25 mouse cellular contexts compared by ENCODE assay signal in genomic region chr10:28564110-28564674, GRCm38 (mm10).
DNase-seq lines count a peak whose midpoint lies in the region; ATAC-seq lines count a peak whose summit lies in the region.
"Had no signal": no experiment of that assay in that cellular context is flagged by ENCODE, and none has a peak within 500 bp of the region (broad histone marks: within the 10 kb centered on the region; RNA-seq: fewer than 3 reads in every experiment).

No protein-coding gene starts in this region.

- H3K27me3 ChIP-seq in hindbrain, embryonic 13.5 days: no peaks in the 10 kb centered on the region
- H3K27me3 ChIP-seq in hindbrain, embryonic 14.5 days (ENCODE audit: control insufficient read depth, insufficient read depth, low read length): no peaks in the 10 kb centered on the region
- no peaks in the 10 kb centered on the region for H3K27me3 ChIP-seq in neural tube, embryonic 13.5 days
- H3K27me3 ChIP-seq: limb, embryonic 13.5 days; liver, embryonic 12.5 days; Patski had no signal

- ATAC-seq in CD4-positive, CD25-positive, alpha-beta regulatory T cell, adult 4 months: no peak
- peak; percentile 57 for ATAC-seq in hindbrain, embryonic 13.5 days (ENCODE audit: low FRiP score)
- no peak for ATAC-seq in hindbrain, embryonic 14.5 days (ENCODE audit: low FRiP score)
- no peak for ATAC-seq in neural tube, embryonic 13.5 days (ENCODE audit: low read depth)
- ATAC-seq in frontal cortex, adult (ENCODE audit: low TSS enrichment): no peak
- ATAC-seq in activated CD4-positive, CD25-positive, alpha-beta regulatory T cell, adult 4 months: no peak
- ATAC-seq: intestine, postnatal 0 days; liver, embryonic 12.5 days; Patski had no signal

- H3K27ac ChIP-seq in hindbrain, embryonic 13.5 days: peak overlapping the region; percentile 59
- H3K27ac ChIP-seq in hindbrain, embryonic 14.5 days: no peak overlapping the region
- 0 out of 2 replicates have a peak overlapping the region, but pooled peaks have one; percentile 38 for H3K27ac ChIP-seq in neural tube, embryonic 13.5 days (replicated peaks)
- H3K27ac ChIP-seq: limb, embryonic 13.5 days; liver, embryonic 12.5 days had no signal

- no peaks in the 10 kb centered on the region for H3K4me1 ChIP-seq in hindbrain, embryonic 13.5 days (replicated peaks)
- H3K4me1 ChIP-seq in hindbrain, embryonic 14.5 days (replicated peaks; ENCODE audit: control insufficient read depth, insufficient read depth, low read length): no peaks in the 10 kb centered on the region
- no peaks in the 10 kb centered on the region for H3K4me1 ChIP-seq in neural tube, embryonic 13.5 days (replicated peaks)
- H3K4me1 ChIP-seq: limb, embryonic 13.5 days had no signal

- peak; percentile 6 for DNase-seq in CD4-positive, CD25-positive, alpha-beta regulatory T cell, adult 2 months (ENCODE audit: low read depth, low spot score)
- no peak for DNase-seq in hindbrain, embryonic 14.5 days (ENCODE audit: low spot score)
- DNase-seq in neural tube, embryonic 10.5 days (ENCODE audit: extremely low spot score, low spot score): no peak
- DNase-seq: adrenal gland, adult 2 months; cerebellum, adult 11-12 months; cerebellum, postnatal 14 days; gastrocnemius, postnatal 14 days; heart, adult 11 months; kidney, postnatal 36 days; layer of hippocampus, postnatal 36 days; lung, adult 18-20 months; lung, postnatal 10 days; thymus, adult 18-20 months; thymus, postnatal 4 days had no signal

- 52% methylated on average over 3 of the region's 3 CpGs for WGBS in hindbrain, embryonic 13.5 days
- 58% methylated on average over 3 of the region's 3 CpGs for WGBS in hindbrain, embryonic 14.5 days
- 66% methylated on average over 3 of the region's 3 CpGs for WGBS in neural tube, embryonic 13.5 days

- H3K9me3 ChIP-seq in hindbrain, embryonic 13.5 days: no peaks in the 10 kb centered on the region
- H3K9me3 ChIP-seq in hindbrain, embryonic 14.5 days (ENCODE audit: control insufficient read depth, low read length): no peaks in the 10 kb centered on the region
- no peaks in the 10 kb centered on the region for H3K9me3 ChIP-seq in neural tube, embryonic 13.5 days
- H3K9me3 ChIP-seq: G1E; limb, embryonic 13.5 days; liver, embryonic 12.5 days had no signal

- H3K4me3 ChIP-seq in hindbrain, embryonic 13.5 days: no peak overlapping the region
- no peak overlapping the region for H3K4me3 ChIP-seq in hindbrain, embryonic 14.5 days (replicated peaks; ENCODE audit: low read length)
- no peak overlapping the region for H3K4me3 ChIP-seq in neural tube, embryonic 13.5 days
- H3K4me3 ChIP-seq: limb, embryonic 13.5 days; liver, embryonic 12.5 days had no signal

- H3K9ac ChIP-seq in hindbrain, embryonic 13.5 days: no peak overlapping the region
- H3K9ac ChIP-seq in hindbrain, embryonic 14.5 days: no peak overlapping the region
- H3K9ac ChIP-seq in neural tube, embryonic 13.5 days: no peak overlapping the region
- H3K9ac ChIP-seq: limb, embryonic 13.5 days; liver, embryonic 12.5 days had no signal

- H3K36me3 ChIP-seq in hindbrain, embryonic 13.5 days: no peaks in the 10 kb centered on the region
- no peaks in the 10 kb centered on the region for H3K36me3 ChIP-seq in hindbrain, embryonic 14.5 days (replicated peaks; ENCODE audit: control insufficient read depth, insufficient read depth)
- H3K36me3 ChIP-seq in neural tube, embryonic 13.5 days: peaks cover 2% of the 10 kb centered on the region; the same call in 1 of the 2 replicates
- H3K36me3 ChIP-seq: G1E; liver, embryonic 12.5 days had no signal

- no peak overlapping the region for H3K4me2 ChIP-seq in hindbrain, embryonic 13.5 days
- no peak overlapping the region for H3K4me2 ChIP-seq in hindbrain, embryonic 14.5 days (replicated peaks)
- no peak overlapping the region for H3K4me2 ChIP-seq in neural tube, embryonic 13.5 days
- H3K4me2 ChIP-seq: heart, embryonic 11.5 days; limb, embryonic 13.5 days; liver, embryonic 12.5 days had no signal
